Mouse (Mus musculus): ENCODE measurements around the gene Hsdl1. TPM values are rescaled to one million over a fixed set of nuclear protein-coding genes. Genes with fewer than 3 reads are reported as not detected.

Gene Hsdl1
- polyA plus RNA-seq, 3 experiments from 2014 or later, result 30.3 to 73.9 (median 72.5) TPM

GRCm38 (mm10) chr8:119575366-119575726, 363 bp upstream of the Hsdl1 start:
- no peak for ATAC-seq

- no peak for ATAC-seq
Observed at GRCm38 (mm10) chr8:119572411-119572810, 2.6 kb downstream of the Hsdl1 start.

DNA sequence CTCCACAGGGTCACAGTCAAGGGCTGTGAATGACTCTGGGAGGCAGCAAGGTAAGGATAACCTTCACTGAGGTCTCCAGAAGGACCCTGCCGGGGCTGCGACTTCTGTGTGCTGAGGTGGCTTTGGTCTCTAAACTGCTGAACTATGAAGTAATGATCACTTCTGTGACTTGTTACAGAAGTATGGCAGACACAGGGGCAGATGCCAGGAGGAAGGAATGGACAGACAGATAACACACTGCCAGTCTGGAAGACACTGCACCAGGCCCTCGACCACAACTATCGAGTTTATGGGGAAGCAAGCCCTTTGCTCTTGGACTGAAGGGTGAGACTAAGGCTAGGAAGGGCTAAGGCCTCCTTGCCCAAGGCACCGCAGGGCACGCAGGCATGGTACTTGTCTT, 3.8 kb downstream of the Hsdl1 start:
- ATAC-seq, result no peak

DNA sequence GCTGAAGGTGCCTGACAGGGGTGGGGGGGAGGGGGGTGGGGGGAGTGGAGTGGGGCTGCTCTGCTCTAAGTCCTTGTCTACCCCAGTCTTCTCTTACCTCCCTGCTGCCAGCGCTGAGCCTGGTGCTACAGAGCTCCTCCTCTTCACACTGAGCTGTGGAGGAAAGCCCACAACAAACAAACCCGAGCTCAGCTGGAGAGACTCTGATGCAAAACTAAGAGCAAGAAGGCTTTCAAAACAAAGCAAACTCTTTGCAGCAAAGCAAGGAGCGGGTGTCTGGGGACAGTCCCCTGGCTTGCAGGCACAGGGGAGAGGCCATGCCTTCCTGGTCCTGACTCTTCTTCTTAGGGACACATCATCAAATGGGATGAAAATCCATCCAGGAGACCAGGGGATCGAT, 5.1 kb downstream of the Hsdl1 start:
- ATAC-seq, result peak; percentile 84

DNA sequence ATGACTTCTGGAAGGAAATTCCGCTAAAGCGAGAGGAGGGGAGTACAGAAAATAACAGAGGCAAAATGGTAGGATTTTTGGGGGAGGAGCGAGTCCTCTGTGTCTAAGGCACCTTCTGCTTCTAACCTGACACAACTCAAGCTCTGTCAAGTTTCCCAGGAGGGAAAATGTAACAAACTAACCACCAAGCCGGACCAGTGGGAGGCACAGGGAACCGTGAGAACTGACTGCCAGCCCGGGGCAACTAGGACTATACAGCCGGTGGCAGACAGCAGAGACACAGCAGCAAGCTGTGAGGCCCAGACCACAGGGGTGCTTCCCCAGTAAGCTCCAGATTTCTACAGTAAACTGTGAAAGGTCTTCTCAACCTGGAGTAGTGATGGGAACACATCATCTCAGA, 6.0 kb downstream of the Hsdl1 start:
- ATAC-seq, result peak; percentile 27

- no peak for ATAC-seq
Observed at GRCm38 (mm10) chr8:119568251-119568650, 6.7 kb downstream of the Hsdl1 start.

DNA sequence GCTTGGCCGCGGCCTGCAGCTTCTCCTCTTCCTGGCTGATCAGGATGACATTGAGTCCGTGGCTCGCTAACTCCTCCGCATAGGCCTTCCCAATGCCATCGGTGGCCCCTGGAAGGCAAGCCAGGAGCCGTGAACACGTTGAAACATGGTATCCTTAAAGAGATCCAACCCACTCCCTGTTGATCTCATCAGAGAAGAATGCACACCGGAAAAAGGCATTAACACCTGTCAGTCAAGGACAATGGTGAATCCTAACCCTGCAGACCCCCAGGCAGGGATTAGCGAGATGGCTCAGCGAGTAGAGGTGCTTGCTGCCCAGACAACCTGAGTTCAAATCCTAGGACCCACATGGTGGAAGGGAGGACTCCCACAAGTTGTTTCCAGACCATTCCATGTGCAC, 8.6 kb downstream of the Hsdl1 start:
- ATAC-seq, result no peak

DNA sequence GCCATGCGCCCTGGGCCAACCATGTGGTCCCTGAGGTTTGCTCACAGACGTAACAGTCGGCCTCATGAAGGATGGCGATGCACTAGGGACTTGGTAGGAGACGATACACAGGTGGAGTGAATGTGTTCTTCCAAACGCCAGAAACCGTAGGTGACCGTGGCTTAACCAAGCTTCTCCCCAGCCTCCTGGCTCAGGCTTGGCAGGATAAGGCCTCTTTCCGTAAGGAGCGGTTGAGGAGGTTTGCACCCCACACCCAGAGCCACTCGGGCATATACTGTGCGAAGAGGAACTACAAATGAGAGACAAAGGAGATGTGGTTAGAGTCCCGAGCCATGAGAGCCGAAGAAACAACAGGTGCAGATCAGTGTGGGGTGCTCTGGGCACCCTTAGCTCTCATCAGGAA, 11.1 kb downstream of the Hsdl1 start:
- no peak for ATAC-seq

- ATAC-seq, result no peak
Observed at GRCm38 (mm10) chr8:119559402-119559720, 15.6 kb downstream of the Hsdl1 start.

- ATAC-seq, result peak; percentile 90
Observed at GRCm38 (mm10) chr8:119558603-119559401, 16.2 kb downstream of the Hsdl1 start, which contains the start of gene Mbtps1. Gene Mbtps1 (minus strand): TSS chr8:119558735.

DNA sequence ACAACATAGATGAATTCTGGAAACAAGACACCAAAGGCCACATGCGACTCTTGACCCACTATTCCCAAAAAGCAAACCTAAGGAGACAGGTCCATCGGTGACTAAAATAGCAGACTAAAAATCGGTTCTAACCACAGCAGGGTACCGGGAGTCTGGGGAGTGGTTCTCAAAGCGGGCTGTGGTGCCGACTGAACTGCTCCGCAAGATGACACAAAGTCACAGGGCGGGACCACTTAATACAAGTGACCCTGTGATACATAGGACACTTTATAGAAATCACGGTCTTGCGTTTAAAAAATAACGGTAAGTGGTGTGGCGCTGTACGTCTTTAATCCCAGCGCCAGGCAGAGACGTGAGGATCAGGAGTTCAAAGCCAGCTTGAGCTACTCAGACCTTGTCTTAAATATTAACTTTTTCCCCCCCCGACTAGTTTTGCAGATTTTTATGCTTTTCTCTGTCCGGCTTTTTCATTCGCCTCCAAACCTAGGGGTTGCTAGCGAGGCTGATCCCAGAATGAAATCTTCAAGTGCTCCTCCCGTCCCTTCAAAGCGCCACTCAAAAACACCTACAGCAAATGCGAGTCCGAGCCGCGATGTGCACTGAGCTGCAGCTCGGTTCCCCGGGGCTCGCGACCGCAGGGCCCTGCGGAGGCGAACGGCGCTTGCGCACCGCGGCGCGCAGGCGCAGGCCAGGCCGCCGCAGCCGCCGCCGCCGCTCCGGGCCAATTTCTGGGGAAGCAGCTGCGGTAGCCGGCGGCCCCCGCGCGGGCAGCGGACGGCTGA, 17.0 kb downstream of the Hsdl1 start:
- peak; percentile 67 for ATAC-seq

GRCm38 (mm10) chr8:119557132-119557531, 17.9 kb downstream of the Hsdl1 start:
- no peak for ATAC-seq

GRCm38 (mm10) chr8:119555861-119556260, 19.1 kb downstream of the Hsdl1 start:
- no peak for ATAC-seq

DNA sequence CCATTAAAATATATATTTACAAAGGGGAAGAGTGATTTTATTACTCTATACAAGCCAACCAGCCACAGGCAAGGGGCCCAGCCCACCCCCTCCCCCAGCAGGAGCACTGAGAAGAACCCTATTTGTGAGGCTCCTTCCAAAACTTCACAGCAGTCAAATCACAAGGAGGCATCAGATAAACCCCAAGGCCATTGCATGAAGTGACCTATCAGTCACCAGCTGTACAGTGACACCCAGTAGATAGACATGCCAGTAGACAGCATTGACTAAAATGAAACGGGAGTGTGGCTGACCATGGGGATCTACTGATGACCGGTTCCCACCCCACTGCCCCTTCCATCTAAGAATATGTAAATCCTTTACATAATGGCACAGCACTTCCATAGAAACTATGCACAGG, 22.0 kb downstream of the Hsdl1 start:
- ATAC-seq, result no peak

- no peak for ATAC-seq
Observed at GRCm38 (mm10) chr8:119548560-119549113, 26.3 kb downstream of the Hsdl1 start.

DNA sequence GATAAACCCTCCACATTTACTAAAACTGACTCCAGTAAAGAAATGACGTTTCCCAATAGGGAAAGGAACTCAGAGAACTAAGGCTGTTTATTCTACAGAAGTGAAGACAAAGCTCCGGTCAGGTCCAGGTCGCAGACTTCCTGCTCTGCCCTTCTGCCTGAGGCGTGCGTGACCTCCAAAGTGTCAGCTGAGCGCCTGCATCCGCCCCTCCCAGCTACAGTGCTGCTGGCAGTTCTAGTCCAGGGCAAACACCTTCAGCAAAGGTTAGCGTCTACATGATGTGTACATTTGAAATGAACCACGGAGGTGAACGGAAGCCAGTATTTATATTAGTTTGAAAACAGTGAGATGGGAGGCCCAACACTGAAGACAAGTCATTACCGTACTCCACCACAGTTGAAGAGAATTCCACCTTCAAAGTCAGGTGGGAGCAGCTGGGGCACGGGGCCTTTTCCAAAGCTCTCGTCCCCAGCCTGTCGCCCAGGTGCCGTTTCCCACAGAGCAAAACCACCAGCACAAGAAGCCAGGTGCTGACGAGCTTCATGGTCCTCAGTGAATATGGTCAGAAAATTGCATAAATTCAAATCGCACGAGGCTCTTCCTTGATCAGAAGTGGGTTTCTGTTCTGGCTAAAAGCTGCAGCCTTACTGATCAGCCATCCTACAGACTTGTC, 27.8 kb downstream of the Hsdl1 start:
- peak; percentile 38 for ATAC-seq

- peak; percentile 16 for ATAC-seq
Observed at GRCm38 (mm10) chr8:119545791-119546190, 29.2 kb downstream of the Hsdl1 start.

DNA sequence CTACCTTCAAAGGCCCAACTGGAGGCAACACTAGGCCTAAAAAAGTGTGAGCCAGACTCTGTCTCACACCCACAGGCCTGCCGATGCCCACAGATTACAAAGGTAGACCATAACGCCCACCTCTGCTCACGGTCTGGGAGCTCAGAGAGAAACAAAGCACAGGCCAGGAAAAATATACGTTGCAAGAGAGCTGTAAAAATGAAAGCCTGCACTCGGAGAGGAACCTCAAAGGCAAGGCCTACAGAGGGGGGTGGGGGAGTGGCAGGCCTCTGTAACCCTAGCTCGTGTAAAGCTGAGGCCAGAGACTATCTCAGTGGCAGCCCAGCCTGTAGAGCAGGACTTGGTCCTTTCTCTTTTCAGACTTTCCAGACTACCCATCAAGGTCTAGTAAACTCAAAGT, 29.8 kb downstream of the Hsdl1 start:
- ATAC-seq, result peak; percentile 67

DNA sequence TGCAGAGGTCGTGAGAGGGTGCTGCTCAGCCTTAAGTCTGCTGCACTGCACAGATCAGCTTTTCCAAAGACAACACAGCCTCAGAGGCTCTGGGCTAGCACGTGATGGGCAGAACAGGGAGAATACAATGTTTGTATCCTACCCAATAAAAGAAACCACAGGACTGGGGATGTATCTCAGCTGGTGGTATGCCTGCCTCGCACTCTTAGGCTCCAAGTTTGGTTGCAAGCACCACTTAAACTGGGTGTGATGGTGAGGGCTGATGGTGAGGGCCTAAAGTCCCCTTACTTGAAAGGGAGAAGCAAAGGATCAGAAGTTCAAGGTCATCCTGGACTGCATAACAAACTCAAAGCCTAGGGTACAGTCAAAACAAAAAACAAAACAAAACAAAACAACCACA, 30.4 kb downstream of the Hsdl1 start:
- no peak for ATAC-seq

DNA sequence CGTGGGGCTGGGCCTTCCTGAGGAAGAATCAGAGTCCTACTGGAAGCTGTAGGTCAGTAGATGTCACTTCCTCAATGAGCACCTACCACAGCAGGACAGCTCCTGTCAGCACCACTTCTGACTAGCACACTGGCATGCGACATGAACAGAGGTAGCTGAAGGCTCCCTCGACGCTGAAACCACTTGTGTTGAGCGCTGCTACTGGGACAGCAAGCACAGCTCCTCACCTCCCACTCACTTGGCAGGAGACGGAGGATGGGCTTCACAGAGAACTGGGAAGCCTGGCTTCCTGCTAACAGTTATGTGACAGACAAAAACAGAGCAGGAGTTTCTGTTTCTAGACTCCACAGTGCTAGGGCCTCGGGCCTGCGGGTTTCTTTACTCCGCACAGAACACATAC, 43.0 kb downstream of the Hsdl1 start:
- no peak for ATAC-seq

DNA sequence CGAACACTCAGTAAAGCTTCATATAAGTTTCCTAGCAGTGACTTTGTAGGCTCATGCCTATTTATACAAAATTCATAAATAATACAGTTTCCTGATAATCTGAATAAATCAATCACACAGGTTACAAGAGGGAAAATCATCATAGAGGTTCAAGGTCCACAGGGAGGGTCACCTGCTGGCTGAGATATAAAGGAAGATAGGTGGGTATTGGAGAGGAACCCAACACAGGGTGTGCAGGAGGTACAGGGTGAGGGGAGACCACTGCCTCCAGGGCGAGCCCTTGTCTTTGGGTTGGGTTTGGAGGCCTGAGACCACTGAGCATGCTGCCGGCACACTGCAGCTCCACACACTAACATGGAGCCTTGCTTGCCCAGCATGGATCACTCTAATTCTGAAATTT, 43.6 kb downstream of the Hsdl1 start:
- no peak for ATAC-seq

DNA sequence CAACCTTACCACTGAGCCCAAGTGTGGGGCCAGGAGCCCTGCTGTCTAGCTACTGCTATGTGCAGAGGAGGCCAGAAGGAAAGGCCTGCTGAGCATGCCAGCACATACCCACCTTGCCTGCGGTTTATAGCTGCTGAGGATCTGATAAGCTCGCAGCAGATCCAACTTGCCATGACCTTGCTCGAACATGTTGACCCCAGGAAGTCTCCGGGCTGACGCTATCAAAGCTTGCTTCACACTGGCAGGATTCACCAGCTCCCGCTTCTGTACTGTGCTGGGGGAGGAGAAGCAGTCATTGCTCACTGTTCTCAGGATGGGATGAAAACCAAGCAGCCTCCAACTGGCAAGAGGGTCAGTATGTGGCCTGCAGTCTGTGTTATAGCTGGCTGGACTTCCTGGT, 44.0 kb downstream of the Hsdl1 start:
- ATAC-seq, result no peak

DNA sequence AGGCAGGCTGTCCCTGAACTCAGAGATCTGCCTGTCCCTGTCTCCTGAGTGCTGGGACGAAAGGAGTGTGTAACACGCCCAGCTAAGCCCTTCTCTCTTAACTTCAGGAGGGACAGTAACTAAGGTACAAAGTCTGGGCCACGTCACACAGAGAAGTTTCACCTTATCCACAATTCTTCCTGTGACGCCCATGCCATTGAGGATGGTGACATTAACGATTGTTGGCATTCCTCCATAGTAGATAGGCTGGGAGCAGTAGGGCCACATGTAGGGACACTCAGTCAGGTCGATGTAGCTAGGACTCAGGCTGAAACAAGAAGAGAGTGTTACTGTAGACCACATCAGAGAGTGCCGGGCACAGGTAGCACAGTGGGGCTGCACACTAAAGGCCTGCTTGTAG, 46.2 kb downstream of the Hsdl1 start:
- no peak for ATAC-seq
